Mouse (Mus musculus): ENCODE data around the gene G3bp1.

G3bp1 gene

GRCm38 (mm10) chr11:55542128-55542527, 72.6 kb downstream of the G3bp1 start:
- no peak for ATAC-seq (ENCODE audit: insufficient number of reproducible peaks, low FRiP score, low TSS enrichment)

- ATAC-seq (ENCODE audit: insufficient number of reproducible peaks, low FRiP score, low TSS enrichment), result no peak
Measured at GRCm38 (mm10) chr11:55542671-55543070, 73.2 kb downstream of the G3bp1 start.

GRCm38 (mm10) chr11:55545690-55546089, 76.2 kb downstream of the G3bp1 start:
- no peak for ATAC-seq (ENCODE audit: insufficient number of reproducible peaks, low FRiP score, low TSS enrichment)

Measured in cerebellum, adult (tissue).